Mouse (Mus musculus) thymus, adult 2 months (tissue): ENCODE results near the gene Galnt14.

ENCODE experiments used
- CTCF ChIP-seq: fragments of 200-500 bp; IDR thresholded peaks from 2 replicates; pipeline ENCODE4 v1.5.1; 2012; ENCODE audit warnings: mild to moderate bottlenecking, control low read depth, low read length, moderate library complexity, borderline replicate concordance; ENCODE audit not compliant: control insufficient read depth, poor library complexity, insufficient read depth; ENCODE audit errors: extremely low read depth
- POLR2A ChIP-seq: fragments of 200-500 bp; IDR thresholded peaks from 2 replicates; pipeline ENCODE4 v1.6.1; 2012; ENCODE audit warnings: mild to moderate bottlenecking, low read length, control low read depth, moderate library complexity; ENCODE audit not compliant: control insufficient read depth, poor library complexity, insufficient read depth; ENCODE audit errors: extremely low read depth

DNA sequence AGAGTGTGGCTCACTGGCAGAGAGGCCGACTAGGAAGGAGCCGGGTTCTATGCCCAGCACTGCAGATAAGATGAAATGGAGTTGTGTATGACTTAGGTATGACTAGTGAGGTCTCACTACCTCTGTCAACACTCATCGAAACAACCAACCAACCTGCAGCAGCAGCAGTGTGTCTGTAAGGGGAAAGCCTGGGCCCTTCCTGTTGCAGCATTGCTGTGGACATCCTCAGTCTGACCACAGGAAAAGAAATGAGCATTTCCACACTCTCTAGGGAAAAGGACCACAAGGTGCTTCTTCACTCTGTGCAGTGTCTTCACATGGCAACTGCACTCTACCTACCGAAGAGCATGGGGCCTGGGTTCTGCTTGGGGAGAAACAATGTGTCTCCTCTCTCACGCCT, 73.3 kb downstream of the Galnt14 start:
- TF ChIP-seq CTCF, result no peak
- no peak for TF ChIP-seq POLR2A
